Comparison of ENCODE assay signal across 8 mouse cellular contexts in the genomic region with DNA sequence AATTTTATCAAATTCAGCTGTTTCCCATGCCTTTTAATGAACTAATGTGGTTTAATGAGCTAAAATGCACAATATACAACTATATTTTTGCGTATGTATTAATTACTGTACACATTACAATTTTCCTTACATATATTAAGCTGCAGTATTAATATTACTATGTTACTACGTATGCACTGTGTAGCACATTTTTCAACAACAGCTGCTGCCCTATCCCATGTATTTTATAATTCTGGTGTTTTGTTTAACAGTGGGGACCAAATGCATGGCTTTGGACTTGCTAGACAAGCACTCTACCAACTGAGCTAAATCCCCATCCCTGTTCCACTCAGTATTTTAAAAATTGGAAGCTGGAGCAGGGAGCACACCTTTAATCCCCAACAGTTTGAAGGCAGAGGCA. TPM values are rescaled to one million over a fixed set of nuclear protein-coding genes. Genes with fewer than 3 reads are reported as not detected.
A peak's percentile ranks its signal among the peaks of the same experiment; 100 is the strongest.
DNase-seq lines count a peak whose midpoint lies in the region; ATAC-seq and TF ChIP-seq lines count a peak whose summit lies in the region.

No protein-coding gene starts in this region.

- ATAC-seq in kidney, embryonic 16.5 days (ENCODE audit: low FRiP score, low TSS enrichment): 0 out of 2 replicates have a peak, but pooled peaks have one; percentile 28
- no peak for ATAC-seq in embryonic facial prominence, embryonic 11.5 days (replicated peaks; ENCODE audit: insufficient number of reproducible peaks, low FRiP score, low TSS enrichment, low read depth)
- ATAC-seq in intestine, embryonic 14.5 days (replicated peaks; ENCODE audit: low FRiP score, low TSS enrichment, low read depth): peak; percentile 32
- ATAC-seq in midbrain, postnatal 0 days (ENCODE audit: low FRiP score): peak; percentile 40; the same call in 1 of the 2 replicates
- no peak for ATAC-seq in inflammation-experienced regulatory T-cells, adult 6 months

- TF ChIP-seq CTCF in midbrain, postnatal 0 days (IDR thresholded peaks at IDR 0.05): no peak

- H3K27me3 ChIP-seq in kidney, embryonic 16.5 days (ENCODE audit: insufficient read depth, low read length): no peaks in the 10 kb centered on the region
- H3K27me3 ChIP-seq in embryonic facial prominence, embryonic 11.5 days (ENCODE audit: control insufficient read depth, insufficient read depth, low read length): no peaks in the 10 kb centered on the region
- H3K27me3 ChIP-seq in intestine, embryonic 14.5 days (replicated peaks; ENCODE audit: control insufficient read depth, insufficient read depth, low read length): no peaks in the 10 kb centered on the region
- no peaks in the 10 kb centered on the region for H3K27me3 ChIP-seq in midbrain, postnatal 0 days (ENCODE audit: insufficient read depth, low read length)

- no peak overlapping the region; the same call in 1 of the 2 replicates for H3K27ac ChIP-seq in kidney, embryonic 16.5 days (ENCODE audit: low read length)
- no peak overlapping the region for H3K27ac ChIP-seq in embryonic facial prominence, embryonic 11.5 days (replicated peaks; ENCODE audit: low read depth, low read length)
- H3K27ac ChIP-seq in intestine, embryonic 14.5 days (ENCODE audit: low read depth): no peak overlapping the region
- H3K27ac ChIP-seq in midbrain, postnatal 0 days (ENCODE audit: low read depth, low read length): peak overlapping the region; percentile 82

- H3K4me3 ChIP-seq in kidney, embryonic 16.5 days (ENCODE audit: low read length): peak overlapping the region; percentile 87
- peak overlapping the region; percentile 93 for H3K4me3 ChIP-seq in embryonic facial prominence, embryonic 11.5 days (ENCODE audit: low read depth, low read length)
- H3K4me3 ChIP-seq in intestine, embryonic 14.5 days (ENCODE audit: low read depth, low read length): peak overlapping the region; percentile 94
- H3K4me3 ChIP-seq in midbrain, postnatal 0 days (ENCODE audit: low read depth, low read length): peak overlapping the region; percentile 81

- no peaks in the 10 kb centered on the region for H3K36me3 ChIP-seq in kidney, embryonic 16.5 days (ENCODE audit: insufficient read depth, low read length)
- no peaks in the 10 kb centered on the region for H3K36me3 ChIP-seq in embryonic facial prominence, embryonic 11.5 days (replicated peaks; ENCODE audit: control insufficient read depth, insufficient read depth, low read depth, low read length)
- H3K36me3 ChIP-seq in intestine, embryonic 14.5 days (ENCODE audit: control insufficient read depth, insufficient read depth, low read length): no peaks in the 10 kb centered on the region
- no peaks in the 10 kb centered on the region for H3K36me3 ChIP-seq in midbrain, postnatal 0 days (ENCODE audit: insufficient read depth, low read length)

- WGBS in kidney, embryonic 16.5 days: 45% methylated on average over 2 of the region's 2 CpGs
- WGBS in embryonic facial prominence, embryonic 11.5 days: 36% methylated on average over 2 of the region's 2 CpGs
- 44% methylated on average over 2 of the region's 2 CpGs for WGBS in intestine, embryonic 14.5 days
- 32% methylated on average over 2 of the region's 2 CpGs for WGBS in midbrain, postnatal 0 days

- no peak for DNase-seq in kidney, adult 9 months
- no peak for DNase-seq in embryonic facial prominence, embryonic 11.5 days (ENCODE audit: low spot score)
- DNase-seq in intestine, embryonic 14.5 days (ENCODE audit: low spot score): no peak
- no peak for DNase-seq in midbrain, postnatal 0 days (ENCODE audit: low spot score)
- no peak for DNase-seq in cerebellum, postnatal 25 days
- DNase-seq in cerebellum, adult 11 months: no peak

- H3K4me1 ChIP-seq in kidney, embryonic 16.5 days (ENCODE audit: insufficient read depth, low read length): peaks cover 11% of the 10 kb centered on the region
- H3K4me1 ChIP-seq in embryonic facial prominence, embryonic 11.5 days (ENCODE audit: control insufficient read depth, insufficient read depth, low read length): no peaks in the 10 kb centered on the region
- H3K4me1 ChIP-seq in intestine, embryonic 14.5 days (replicated peaks; ENCODE audit: control insufficient read depth, insufficient read depth, low read length): peaks cover 5% of the 10 kb centered on the region; the same call in 1 of the 2 replicates
- H3K4me1 ChIP-seq in midbrain, postnatal 0 days (ENCODE audit: insufficient read depth, low read length): no peaks in the 10 kb centered on the region

- peak overlapping the region; percentile 91 for H3K9ac ChIP-seq in kidney, embryonic 16.5 days (replicated peaks; ENCODE audit: low read length)
- no peak overlapping the region for H3K9ac ChIP-seq in embryonic facial prominence, embryonic 11.5 days (replicated peaks; ENCODE audit: low read length)
- no peak overlapping the region; the same call in 1 of the 2 replicates for H3K9ac ChIP-seq in intestine, embryonic 14.5 days (ENCODE audit: low read length)
- H3K9ac ChIP-seq in midbrain, postnatal 0 days (replicated peaks; ENCODE audit: low read length, poor library complexity, severe bottlenecking): peak overlapping the region; percentile 73

- no peaks in the 10 kb centered on the region for H3K9me3 ChIP-seq in kidney, embryonic 16.5 days (ENCODE audit: low read length)
- H3K9me3 ChIP-seq in embryonic facial prominence, embryonic 11.5 days (replicated peaks; ENCODE audit: control insufficient read depth, low read length): no peaks in the 10 kb centered on the region
- no peaks in the 10 kb centered on the region for H3K9me3 ChIP-seq in intestine, embryonic 14.5 days (ENCODE audit: control insufficient read depth, low read length)
- H3K9me3 ChIP-seq in midbrain, postnatal 0 days (ENCODE audit: low read length): no peaks in the 10 kb centered on the region

- peak overlapping the region; percentile 75 for H3K4me2 ChIP-seq in kidney, embryonic 16.5 days (replicated peaks; ENCODE audit: low read depth, low read length)
- H3K4me2 ChIP-seq in embryonic facial prominence, embryonic 11.5 days (ENCODE audit: low read depth, low read length): peak overlapping the region; percentile 69
- peak overlapping the region; percentile 65 for H3K4me2 ChIP-seq in intestine, embryonic 14.5 days (ENCODE audit: low read length)
- H3K4me2 ChIP-seq in midbrain, postnatal 0 days (ENCODE audit: low read depth, low read length, poor library complexity, severe bottlenecking): peak overlapping the region; percentile 54

RNA-seq across cellular contexts. Expression of a gene that starts 3.6 kb away (rescaled TPM):
- 42.0 and 43.9 TPM in 2 replicates for polyA plus RNA-seq in kidney, embryonic 16.5 days (2015; fragmentation: Nextera tagmentation; extraction: Ambion mirVana)
- polyA plus RNA-seq in embryonic facial prominence, embryonic 11.5 days (2014; fragmentation: Nextera tagmentation; extraction: Ambion mirVana): 50.5 and 56.9 TPM in 2 replicates
- polyA plus RNA-seq in intestine, embryonic 14.5 days (2014; fragmentation: Nextera tagmentation; extraction: Ambion mirVana): 51.3 and 51.6 TPM in 2 replicates
- 31.7 and 38.2 TPM in 2 replicates for total RNA-seq in midbrain, postnatal 0 days (2014; rRNA removed)
- polyA plus RNA-seq in midbrain, postnatal 0 days (2015; fragmentation: Nextera tagmentation; extraction: Ambion mirVana): 36.1 and 38.4 TPM in 2 replicates
- 10 to 100 TPM; 11.8 to 21.1 (median 17.3) TPM for polyA plus RNA-seq in inflammation-experienced regulatory T-cells, adult 6 months (2017; shearing (Covaris generic))

Comparison
In these comparisons a context has a peak if more than half of its experiments do, and no peak if none do; other contexts are left out.
1. ATAC-seq: peak in kidney, embryonic 16.5 days (single experiment), intestine, embryonic 14.5 days (single experiment) and midbrain, postnatal 0 days (single experiment); none in embryonic facial prominence, embryonic 11.5 days (single experiment) and inflammation-experienced regulatory T-cells, adult 6 months (single experiment).
2. H3K9ac ChIP-seq: peak in kidney, embryonic 16.5 days (single experiment) and midbrain, postnatal 0 days (single experiment); none in embryonic facial prominence, embryonic 11.5 days (single experiment) and intestine, embryonic 14.5 days (single experiment).
3. Peak in every context shown above with its lines, with median percentiles within 50 percentile points of each other: H3K4me2 ChIP-seq and H3K4me3 ChIP-seq.